Comparison of ENCODE assay signal across 16 mouse cellular contexts in the genomic region with DNA sequence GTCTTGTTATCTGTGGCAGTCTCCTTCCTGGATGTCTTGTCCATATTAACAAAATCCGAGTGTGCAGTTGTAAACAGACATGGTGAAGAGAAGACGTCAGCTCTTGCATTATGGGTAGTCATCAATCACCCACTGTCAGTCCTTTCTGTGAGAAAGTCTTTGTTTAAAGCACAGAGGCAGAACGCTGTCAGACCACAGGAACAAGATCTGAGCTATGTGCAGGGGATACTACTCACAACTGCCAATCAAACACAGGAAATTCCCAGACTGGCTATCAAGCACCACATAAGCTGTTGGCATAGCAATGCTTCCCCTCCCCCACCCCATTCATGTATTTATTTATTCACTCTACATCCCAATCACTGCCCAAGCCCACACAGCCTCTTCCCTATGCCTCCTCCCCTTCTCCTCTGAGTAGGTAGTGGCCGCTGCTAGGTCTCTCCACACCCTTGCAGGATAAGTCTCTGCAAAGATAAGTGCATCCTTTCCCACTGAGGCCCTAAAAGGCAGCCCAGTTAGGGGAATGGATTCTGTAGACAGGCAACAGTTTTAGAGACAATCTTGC.
DNase-seq lines count a peak whose midpoint lies in the region; ATAC-seq lines count a peak whose summit lies in the region.
"Had no signal": no experiment of that assay in that cellular context is flagged by ENCODE, and none has a peak within 500 bp of the region (broad histone marks: within the 10 kb centered on the region; RNA-seq: fewer than 3 reads in every experiment).

No protein-coding gene starts in this region.

- no peak overlapping the region for H3K4me2 ChIP-seq in midbrain, embryonic 12.5 days (replicated peaks)
- H3K4me2 ChIP-seq in midbrain, embryonic 16.5 days (ENCODE audit: low read length), result no peak overlapping the region
- no peak overlapping the region for H3K4me2 ChIP-seq in hindbrain, embryonic 15.5 days
- no peak overlapping the region for H3K4me2 ChIP-seq in neural tube, embryonic 14.5 days (ENCODE audit: low read depth, low read length)
- H3K4me2 ChIP-seq: embryonic facial prominence, embryonic 15.5 days; forebrain, embryonic 15.5 days; liver, embryonic 11.5 days had no signal

- H3K36me3 ChIP-seq in midbrain, embryonic 12.5 days, result no peaks in the 10 kb centered on the region
- H3K36me3 ChIP-seq in midbrain, embryonic 16.5 days (ENCODE audit: control insufficient read depth, insufficient read depth, low read length), result no peaks in the 10 kb centered on the region
- H3K36me3 ChIP-seq in hindbrain, embryonic 15.5 days, result no peaks in the 10 kb centered on the region
- H3K36me3 ChIP-seq in neural tube, embryonic 14.5 days (ENCODE audit: control insufficient read depth, insufficient read depth, low read length), result no peaks in the 10 kb centered on the region
- H3K36me3 ChIP-seq: embryonic facial prominence, embryonic 15.5 days; forebrain, embryonic 15.5 days had no signal

- DNase-seq in embryo, embryonic 9.5 days (ENCODE audit: extremely low spot score), result peak; percentile 29
- no peak for DNase-seq in left cerebral cortex, postnatal 36 days (ENCODE audit: low spot score in 2 of 2)
- no peak for DNase-seq in layer of hippocampus, adult 8-10 months (ENCODE audit: low spot score in 2 of 2)
- DNase-seq: adrenal gland, adult 2 months; cerebellum, adult 9-11 months; heart, postnatal 10 days; kidney, adult 8-10 months had no signal

- H3K9me3 ChIP-seq in midbrain, embryonic 12.5 days, result no peaks in the 10 kb centered on the region
- H3K9me3 ChIP-seq in midbrain, embryonic 16.5 days (replicated peaks; ENCODE audit: control insufficient read depth, low read length, poor library complexity, severe bottlenecking), result no peaks in the 10 kb centered on the region
- no peaks in the 10 kb centered on the region for H3K9me3 ChIP-seq in hindbrain, embryonic 15.5 days
- no peaks in the 10 kb centered on the region for H3K9me3 ChIP-seq in neural tube, embryonic 14.5 days (ENCODE audit: control insufficient read depth, low read length)
- H3K9me3 ChIP-seq: embryonic facial prominence, embryonic 15.5 days; forebrain, embryonic 15.5 days had no signal

- no peak overlapping the region for H3K9ac ChIP-seq in midbrain, embryonic 12.5 days (replicated peaks)
- no peak overlapping the region for H3K9ac ChIP-seq in midbrain, embryonic 16.5 days (ENCODE audit: low read depth, low read length)
- H3K9ac ChIP-seq in hindbrain, embryonic 15.5 days, result no peak overlapping the region
- no peak overlapping the region for H3K9ac ChIP-seq in neural tube, embryonic 14.5 days (replicated peaks; ENCODE audit: low read depth, low read length)
- H3K9ac ChIP-seq: embryonic facial prominence, embryonic 15.5 days; forebrain, embryonic 15.5 days had no signal

- 0 out of 2 replicates have a peak, but pooled peaks cover 3% of the 10 kb centered on the region for H3K4me1 ChIP-seq in midbrain, embryonic 12.5 days
- no peaks in the 10 kb centered on the region for H3K4me1 ChIP-seq in midbrain, embryonic 16.5 days (ENCODE audit: control insufficient read depth, insufficient read depth, low read length)
- no peaks in the 10 kb centered on the region for H3K4me1 ChIP-seq in hindbrain, embryonic 15.5 days (replicated peaks)
- H3K4me1 ChIP-seq in neural tube, embryonic 14.5 days (ENCODE audit: control insufficient read depth, insufficient read depth, low read length), result no peaks in the 10 kb centered on the region
- H3K4me1 ChIP-seq: embryonic facial prominence, embryonic 15.5 days; forebrain, embryonic 15.5 days had no signal

- H3K27ac ChIP-seq in midbrain, embryonic 12.5 days (replicated peaks), result no peak overlapping the region
- no peak overlapping the region for H3K27ac ChIP-seq in midbrain, embryonic 16.5 days (ENCODE audit: low read length)
- no peak overlapping the region for H3K27ac ChIP-seq in hindbrain, embryonic 15.5 days (replicated peaks)
- H3K27ac ChIP-seq in neural tube, embryonic 14.5 days (ENCODE audit: low read depth, low read length), result no peak overlapping the region
- H3K27ac ChIP-seq: embryonic facial prominence, embryonic 15.5 days; forebrain, embryonic 15.5 days had no signal

- intact Hi-C loops in left cerebral cortex, postnatal 36 days (cut with DNase I), result no loop called here

- no peaks in the 10 kb centered on the region for H3K27me3 ChIP-seq in midbrain, embryonic 12.5 days
- H3K27me3 ChIP-seq in midbrain, embryonic 16.5 days (ENCODE audit: control insufficient read depth, insufficient read depth, low read depth, low read length), result no peaks in the 10 kb centered on the region
- H3K27me3 ChIP-seq in hindbrain, embryonic 15.5 days, result no peaks in the 10 kb centered on the region
- H3K27me3 ChIP-seq in neural tube, embryonic 14.5 days (ENCODE audit: control insufficient read depth, insufficient read depth, low read length), result no peaks in the 10 kb centered on the region
- H3K27me3 ChIP-seq: CH12.LX; embryonic facial prominence, embryonic 15.5 days; forebrain, embryonic 15.5 days had no signal

- H3K4me3 ChIP-seq in midbrain, embryonic 12.5 days, result no peak overlapping the region
- H3K4me3 ChIP-seq in midbrain, embryonic 16.5 days (ENCODE audit: low read depth, low read length), result no peak overlapping the region
- no peak overlapping the region for H3K4me3 ChIP-seq in hindbrain, embryonic 15.5 days
- H3K4me3 ChIP-seq in neural tube, embryonic 14.5 days (ENCODE audit: low read depth, low read length), result no peak overlapping the region
- H3K4me3 ChIP-seq: embryonic facial prominence, embryonic 15.5 days; forebrain, embryonic 15.5 days had no signal

- WGBS in midbrain, embryonic 12.5 days, result 50% methylated on average over 4 of the region's 4 CpGs
- 48% methylated on average over 4 of the region's 4 CpGs for WGBS in midbrain, embryonic 16.5 days
- 26% methylated on average over 4 of the region's 4 CpGs for WGBS in hindbrain, embryonic 15.5 days
- WGBS in neural tube, embryonic 14.5 days, result 23% methylated on average over 4 of the region's 4 CpGs

- peak; percentile 62 for ATAC-seq in midbrain, embryonic 12.5 days (ENCODE audit: low FRiP score, low read depth)
- ATAC-seq in midbrain, embryonic 16.5 days, result no peak
- ATAC-seq in hindbrain, embryonic 15.5 days (ENCODE audit: low FRiP score, low read depth), result 0 out of 2 replicates have a peak, but pooled peaks have one; percentile 27
- ATAC-seq in neural tube, embryonic 14.5 days (ENCODE audit: low read depth), result 0 out of 2 replicates have a peak, but pooled peaks have one; percentile 34
- ATAC-seq: forebrain, embryonic 15.5 days; Patski had no signal
